Mouse (Mus musculus): ENCODE measurements at regions not wholly inside any gene's neighbourhood (a gene's known extent, or its start where the extent isn't known, plus 50 kb on each side); places are given as distances from the start of the nearest gene placed in this dataset.

- DNase-seq (ENCODE audit: low spot score in 2 of 2): peak; percentile 80 to 89
Measured at GRCm38 (mm10) chr16:79718230-79718629, 627.3 kb upstream of the Tmprss15 start.

GRCm38 (mm10) chr16:79692444-79692843 lies 601.5 kb upstream of the Tmprss15 start:
- no peak for DNase-seq (ENCODE audit: low spot score in 2 of 2)

GRCm38 (mm10) chr16:79651162-79651741 lies 560.4 kb upstream of the Tmprss15 start:
- peak in 1 of 2 experiments; percentile 1 for DNase-seq (ENCODE audit: low spot score in 2 of 2)

- no peak for DNase-seq (ENCODE audit: low spot score in 2 of 2)
Measured at GRCm38 (mm10) chr16:79640898-79641297, 550.0 kb upstream of the Tmprss15 start.

GRCm38 (mm10) chr16:79627139-79627538 lies 536.2 kb upstream of the Tmprss15 start:
- no peak for DNase-seq (ENCODE audit: low spot score in 2 of 2)

GRCm38 (mm10) chr16:79611002-79611401 lies 520.1 kb upstream of the Tmprss15 start:
- DNase-seq (ENCODE audit: low spot score in 2 of 2): no peak

GRCm38 (mm10) chr16:79590891-79591290 lies 500.0 kb upstream of the Tmprss15 start:
- no peak for DNase-seq (ENCODE audit: low spot score in 2 of 2)

- DNase-seq (ENCODE audit: low spot score in 2 of 2): no peak
Measured at GRCm38 (mm10) chr16:79585745-79586144, 494.8 kb upstream of the Tmprss15 start.

GRCm38 (mm10) chr16:79570867-79571266 lies 480.0 kb upstream of the Tmprss15 start:
- no peak for DNase-seq (ENCODE audit: low spot score in 2 of 2)

- DNase-seq (ENCODE audit: low spot score in 2 of 2): no peak
Measured at GRCm38 (mm10) chr16:79534370-79534769, 443.5 kb upstream of the Tmprss15 start.

- DNase-seq (ENCODE audit: low spot score in 2 of 2): no peak
Measured at GRCm38 (mm10) chr16:79492493-79492892, 401.6 kb upstream of the Tmprss15 start.

- DNase-seq (ENCODE audit: low spot score in 2 of 2): no peak
Measured at GRCm38 (mm10) chr16:79450871-79451270, 360.0 kb upstream of the Tmprss15 start.

- DNase-seq (ENCODE audit: low spot score in 2 of 2): peak in 1 of 2 experiments; percentile 18
Measured at GRCm38 (mm10) chr16:79449732-79450131, 358.8 kb upstream of the Tmprss15 start.

GRCm38 (mm10) chr16:79407385-79407784 lies 316.5 kb upstream of the Tmprss15 start:
- DNase-seq (ENCODE audit: low spot score in 2 of 2): no peak

GRCm38 (mm10) chr16:79406216-79406615 lies 315.3 kb upstream of the Tmprss15 start:
- peak in 1 of 2 experiments; percentile 27 for DNase-seq (ENCODE audit: low spot score in 2 of 2)

GRCm38 (mm10) chr16:79404064-79404463 lies 313.2 kb upstream of the Tmprss15 start:
- no peak for DNase-seq (ENCODE audit: low spot score in 2 of 2)

GRCm38 (mm10) chr16:79400100-79400499 lies 309.2 kb upstream of the Tmprss15 start:
- peak; percentile 3 to 35 for DNase-seq (ENCODE audit: low spot score in 2 of 2)

- DNase-seq (ENCODE audit: low spot score in 2 of 2): no peak
Measured at GRCm38 (mm10) chr16:79398476-79398875, 307.6 kb upstream of the Tmprss15 start.

GRCm38 (mm10) chr16:79394425-79394824 lies 303.5 kb upstream of the Tmprss15 start:
- no peak for DNase-seq (ENCODE audit: low spot score in 2 of 2)

GRCm38 (mm10) chr16:79386421-79386820 lies 295.5 kb upstream of the Tmprss15 start:
- no peak for DNase-seq (ENCODE audit: low spot score in 2 of 2)

GRCm38 (mm10) chr16:79350127-79350526 lies 259.2 kb upstream of the Tmprss15 start:
- no peak for DNase-seq (ENCODE audit: low spot score in 2 of 2)

- DNase-seq (ENCODE audit: low spot score in 2 of 2): no peak
Measured at GRCm38 (mm10) chr16:79342453-79342852, 251.6 kb upstream of the Tmprss15 start.

GRCm38 (mm10) chr16:79336416-79336815 lies 245.5 kb upstream of the Tmprss15 start:
- no peak for DNase-seq (ENCODE audit: low spot score in 2 of 2)

GRCm38 (mm10) chr16:79336016-79336415 lies 245.1 kb upstream of the Tmprss15 start:
- DNase-seq (ENCODE audit: low spot score in 2 of 2): no peak

Measured in layer of hippocampus, adult 18-20 months (tissue).